Mouse (Mus musculus): Measurements from ENCODE around the gene Stxbp5l. TPM values are rescaled to one million over a fixed set of nuclear protein-coding genes. Genes with fewer than 3 reads are reported as not detected.
"Not testable (repeated sequence)": the region's sequence is repeated elsewhere in the genome, so short reads cannot be mapped to it uniquely, and the experiment has no call there.

Stxbp5l gene
- total and polyA plus RNA-seq, 3 experiments = 0.11 TPM; not detected in 2

DNA sequence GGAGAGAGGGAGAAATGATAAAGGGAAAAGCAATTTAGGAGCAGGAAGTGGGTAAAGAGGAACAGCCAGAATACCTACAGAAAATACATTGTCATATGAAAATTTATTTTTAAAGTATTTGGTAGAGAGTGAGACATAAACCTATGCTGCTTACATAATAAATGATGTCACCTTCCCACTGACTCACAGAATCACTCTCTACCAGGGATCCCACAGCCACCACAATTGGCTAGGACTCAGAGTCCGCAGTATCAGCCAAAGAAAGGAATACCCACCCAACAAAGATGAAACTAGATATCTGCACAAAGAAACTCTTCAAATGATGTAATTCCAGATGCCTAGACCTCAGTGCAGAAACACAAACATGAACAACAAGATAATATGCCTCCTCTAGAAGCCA, 12.0 kb downstream of the Stxbp5l start:
- H3K9me3 ChIP-seq (replicated peaks) = no peaks in the 10 kb centered on the region
- H3K27me3 ChIP-seq (ENCODE audit: insufficient read depth, low read length) = peaks cover 4% of the 10 kb centered on the region; the same call in 1 of the 2 replicates
- ATAC-seq (ENCODE audit: extremely low read depth, insufficient number of reproducible peaks, low FRiP score, poor library complexity, severe bottlenecking) (no peak), DNase-seq (ENCODE audit: low spot score) (no peak)
- H3K4me1 ChIP-seq (ENCODE audit: insufficient read depth, low read depth, low read length) = no peaks in the 10 kb centered on the region
- no peaks in the 10 kb centered on the region for H3K36me3 ChIP-seq (replicated peaks)
- no peak for TF ChIP-seq CTCF (IDR thresholded peaks at IDR 0.05; ENCODE audit: low read depth, low read length)
- TF ChIP-seq GATA1 (IDR thresholded peaks at IDR 0.05; ENCODE audit: borderline replicate concordance, low read length) = no peak
- TF ChIP-seq POLR2AphosphoS5 (IDR thresholded peaks at IDR 0.05; ENCODE audit: insufficient replicate concordance, low read depth, low read length) = no peak
- no peak for TF ChIP-seq TAL1 (conservative IDR thresholded peaks at IDR 0.05; ENCODE audit: low read depth, low read length)
- TF ChIP-seq GATA2 (IDR thresholded peaks at IDR 0.05; ENCODE audit: borderline replicate concordance, low read depth, low read length) = no peak
- no peak overlapping the region for H3K4me3 ChIP-seq (ENCODE audit: low read depth, low read length)

DNA sequence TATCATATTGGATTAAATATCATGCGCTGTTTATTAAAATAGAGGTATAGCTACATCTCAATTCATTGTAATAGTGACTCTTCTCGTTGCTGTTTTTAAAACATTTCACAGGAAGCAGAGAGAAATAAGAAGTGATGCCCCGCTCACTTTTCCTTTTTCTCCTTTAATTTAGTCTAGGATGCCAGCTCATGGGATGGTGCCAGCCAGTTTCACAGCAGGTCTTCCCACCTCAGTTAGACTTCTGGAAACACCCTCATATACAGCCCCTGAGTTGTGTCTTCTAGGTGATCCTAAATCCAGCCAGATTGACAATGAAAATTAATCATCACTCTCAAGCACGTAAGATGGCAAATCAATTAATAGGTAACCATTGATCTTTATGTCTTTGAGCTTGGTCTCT, 17.3 kb downstream of the Stxbp5l start:
- no peaks in the 10 kb centered on the region for H3K4me1 ChIP-seq (ENCODE audit: insufficient read depth, low read depth, low read length)
- H3K27me3 ChIP-seq (ENCODE audit: insufficient read depth, low read length) = no peaks in the 10 kb centered on the region
- ATAC-seq (ENCODE audit: extremely low read depth, insufficient number of reproducible peaks, low FRiP score, poor library complexity, severe bottlenecking) (no peak), DNase-seq (ENCODE audit: low spot score) (no peak)
- no peaks in the 10 kb centered on the region for H3K9me3 ChIP-seq (replicated peaks)
- no peaks in the 10 kb centered on the region for H3K36me3 ChIP-seq (replicated peaks)
- no peak for TF ChIP-seq GATA1 (IDR thresholded peaks at IDR 0.05; ENCODE audit: borderline replicate concordance, low read length)
- TF ChIP-seq TAL1 (conservative IDR thresholded peaks at IDR 0.05; ENCODE audit: low read depth, low read length) = no peak
- TF ChIP-seq CTCF (IDR thresholded peaks at IDR 0.05; ENCODE audit: low read depth, low read length) = no peak
- no peak for TF ChIP-seq POLR2AphosphoS5 (IDR thresholded peaks at IDR 0.05; ENCODE audit: insufficient replicate concordance, low read depth, low read length)
- no peak for TF ChIP-seq GATA2 (IDR thresholded peaks at IDR 0.05; ENCODE audit: borderline replicate concordance, low read depth, low read length)
- no peak overlapping the region for H3K4me3 ChIP-seq (ENCODE audit: low read depth, low read length)

DNA sequence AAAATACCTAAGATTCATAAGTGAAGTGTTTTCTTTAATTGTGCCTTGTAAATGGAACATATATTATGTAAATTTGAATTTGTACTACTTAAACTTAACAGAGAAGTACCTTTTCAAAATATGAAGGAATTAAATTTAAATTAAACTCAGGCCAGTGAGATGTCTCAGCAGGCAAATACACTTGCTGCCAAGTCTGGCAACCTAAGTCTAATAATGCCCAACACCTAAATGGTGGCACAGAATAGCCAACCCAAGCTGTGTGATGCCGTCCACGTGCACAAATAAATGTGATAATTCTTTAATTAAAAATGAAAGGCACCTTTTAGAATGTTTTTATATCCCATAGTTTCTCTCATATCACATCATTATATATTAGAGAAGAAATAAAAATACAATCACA, 20.8 kb downstream of the Stxbp5l start:
- TF ChIP-seq GATA2 (IDR thresholded peaks at IDR 0.05; ENCODE audit: borderline replicate concordance, low read depth, low read length) (no peak), TAL1 (conservative IDR thresholded peaks at IDR 0.05; ENCODE audit: low read depth, low read length) (no peak), POLR2AphosphoS5 (IDR thresholded peaks at IDR 0.05; ENCODE audit: insufficient replicate concordance, low read depth, low read length) (no peak), GATA1 (IDR thresholded peaks at IDR 0.05; ENCODE audit: borderline replicate concordance, low read length) (no peak), CTCF (IDR thresholded peaks at IDR 0.05; ENCODE audit: low read depth, low read length) (no peak)
- no peak for ATAC-seq (ENCODE audit: extremely low read depth, insufficient number of reproducible peaks, low FRiP score, poor library complexity, severe bottlenecking)

DNA sequence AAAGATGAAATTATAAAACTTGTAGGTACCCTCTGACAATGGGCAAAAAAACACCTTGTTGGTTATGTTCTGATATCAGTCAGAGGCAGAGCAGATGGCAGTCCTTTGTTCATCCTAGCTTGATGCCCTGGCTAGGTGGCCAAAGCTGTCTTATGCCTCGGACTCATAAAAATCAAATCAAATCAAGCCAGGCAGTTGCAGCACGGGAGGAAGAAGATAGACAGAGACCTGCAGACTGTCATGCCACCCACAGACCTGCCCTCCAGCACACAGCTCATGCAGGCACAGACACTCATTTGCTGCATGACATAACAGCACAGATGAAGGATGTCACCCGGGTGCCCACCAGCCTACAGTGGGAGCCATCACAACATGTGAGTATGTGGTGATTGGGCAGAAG, 29.1 kb downstream of the Stxbp5l start:
- Histone ChIP-seq H3K4me1 (ENCODE audit: insufficient read depth, low read depth, low read length) (no peaks in the 10 kb centered on the region), H3K4me3 (ENCODE audit: low read depth, low read length) (no peak overlapping the region), H3K9me3 (replicated peaks) (no peaks in the 10 kb centered on the region), H3K27me3 (ENCODE audit: insufficient read depth, low read length) (peaks cover 12% of the 10 kb centered on the region; the same call in 1 of the 2 replicates), H3K36me3 (replicated peaks) (no peaks in the 10 kb centered on the region)
- no peak for TF ChIP-seq GATA1 (IDR thresholded peaks at IDR 0.05; ENCODE audit: borderline replicate concordance, low read length)
- no peak for TF ChIP-seq GATA2 (IDR thresholded peaks at IDR 0.05; ENCODE audit: borderline replicate concordance, low read depth, low read length)
- TF ChIP-seq CTCF (IDR thresholded peaks at IDR 0.05; ENCODE audit: low read depth, low read length) = no peak
- no peak for TF ChIP-seq POLR2AphosphoS5 (IDR thresholded peaks at IDR 0.05; ENCODE audit: insufficient replicate concordance, low read depth, low read length)
- no peak for TF ChIP-seq TAL1 (conservative IDR thresholded peaks at IDR 0.05; ENCODE audit: low read depth, low read length)
- DNase-seq (ENCODE audit: low spot score) (no peak), ATAC-seq (ENCODE audit: extremely low read depth, insufficient number of reproducible peaks, low FRiP score, poor library complexity, severe bottlenecking) (no peak)

More for the DNA sequence above, 20.8 kb downstream of the Stxbp5l start:
- no peak for DNase-seq (ENCODE audit: low spot score)
- Histone ChIP-seq H3K36me3 (replicated peaks) (no peaks in the 10 kb centered on the region), H3K27me3 (ENCODE audit: insufficient read depth, low read length) (0 out of 2 replicates have a peak, but pooled peaks cover 2% of the 10 kb centered on the region), H3K9me3 (replicated peaks) (no peaks in the 10 kb centered on the region), H3K4me1 (ENCODE audit: insufficient read depth, low read depth, low read length) (no peaks in the 10 kb centered on the region), H3K4me3 (ENCODE audit: low read depth, low read length) (no peak overlapping the region)

DNA sequence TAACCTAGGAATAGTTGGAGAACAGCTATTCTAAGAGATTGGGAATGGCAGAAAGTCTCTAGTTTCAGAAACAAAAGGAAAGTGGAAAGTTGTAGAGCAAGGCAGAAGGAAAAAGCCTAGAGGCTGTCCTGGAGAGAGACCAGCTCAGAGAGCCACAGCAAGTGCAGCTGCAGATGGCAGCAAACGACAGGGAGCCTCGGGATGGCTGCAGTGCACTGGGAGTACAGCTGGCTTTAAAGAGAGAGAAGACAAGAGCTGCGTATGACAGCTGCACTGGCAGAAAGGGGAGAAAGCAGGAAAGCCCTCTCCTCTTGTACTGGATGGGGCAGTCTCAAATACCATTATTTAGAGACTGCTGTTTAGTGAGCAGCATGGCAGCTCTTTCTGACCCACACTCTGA, 37.7 kb downstream of the Stxbp5l start:
- no peak for DNase-seq (ENCODE audit: low spot score)
- no peaks in the 10 kb centered on the region for H3K9me3 ChIP-seq (replicated peaks)
- no peaks in the 10 kb centered on the region for H3K36me3 ChIP-seq (replicated peaks)
- no peaks in the 10 kb centered on the region for H3K4me1 ChIP-seq (ENCODE audit: insufficient read depth, low read depth, low read length)
- H3K27me3 ChIP-seq (ENCODE audit: insufficient read depth, low read length) = no peaks in the 10 kb centered on the region; the same call in 1 of the 2 replicates
- TF ChIP-seq GATA1 (IDR thresholded peaks at IDR 0.05; ENCODE audit: borderline replicate concordance, low read length) (no peak), CTCF (IDR thresholded peaks at IDR 0.05; ENCODE audit: low read depth, low read length) (no peak), GATA2 (IDR thresholded peaks at IDR 0.05; ENCODE audit: borderline replicate concordance, low read depth, low read length) (no peak), POLR2AphosphoS5 (IDR thresholded peaks at IDR 0.05; ENCODE audit: insufficient replicate concordance, low read depth, low read length) (no peak), TAL1 (conservative IDR thresholded peaks at IDR 0.05; ENCODE audit: low read depth, low read length) (no peak)
- no peak overlapping the region for H3K4me3 ChIP-seq (ENCODE audit: low read depth, low read length)
- ATAC-seq (ENCODE audit: extremely low read depth, insufficient number of reproducible peaks, low FRiP score, poor library complexity, severe bottlenecking) = no peak

DNA sequence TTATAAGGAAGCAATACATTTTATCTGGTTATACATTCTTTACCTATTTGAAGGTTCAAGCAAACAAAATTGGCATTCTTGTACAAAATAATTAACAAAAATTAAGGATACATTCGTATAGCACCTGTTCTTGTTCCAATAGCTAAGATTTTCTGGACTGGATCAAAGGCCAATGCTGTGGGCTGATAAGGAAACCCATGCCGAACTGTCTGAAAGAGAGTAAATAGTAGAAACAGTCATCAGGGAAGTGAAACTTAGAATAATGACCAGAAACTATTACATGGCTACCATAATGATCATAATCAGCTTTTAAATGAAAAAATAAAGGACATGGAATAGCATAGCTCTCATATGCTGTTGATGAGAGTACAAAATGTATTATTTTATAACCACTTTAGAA, 39.8 kb downstream of the Stxbp5l start:
- Histone ChIP-seq H3K9me3 (replicated peaks) (no peaks in the 10 kb centered on the region), H3K36me3 (replicated peaks) (no peaks in the 10 kb centered on the region), H3K27me3 (ENCODE audit: insufficient read depth, low read length) (no peaks in the 10 kb centered on the region; the same call in 1 of the 2 replicates), H3K4me3 (ENCODE audit: low read depth, low read length) (no peak overlapping the region), H3K4me1 (ENCODE audit: insufficient read depth, low read depth, low read length) (no peaks in the 10 kb centered on the region)
- ATAC-seq (ENCODE audit: extremely low read depth, insufficient number of reproducible peaks, low FRiP score, poor library complexity, severe bottlenecking) (no peak), DNase-seq (ENCODE audit: low spot score) (no peak)
- TF ChIP-seq POLR2AphosphoS5 (IDR thresholded peaks at IDR 0.05; ENCODE audit: insufficient replicate concordance, low read depth, low read length) (no peak), GATA2 (IDR thresholded peaks at IDR 0.05; ENCODE audit: borderline replicate concordance, low read depth, low read length) (no peak), TAL1 (conservative IDR thresholded peaks at IDR 0.05; ENCODE audit: low read depth, low read length) (no peak), GATA1 (IDR thresholded peaks at IDR 0.05; ENCODE audit: borderline replicate concordance, low read length) (no peak), CTCF (IDR thresholded peaks at IDR 0.05; ENCODE audit: low read depth, low read length) (no peak)

DNA sequence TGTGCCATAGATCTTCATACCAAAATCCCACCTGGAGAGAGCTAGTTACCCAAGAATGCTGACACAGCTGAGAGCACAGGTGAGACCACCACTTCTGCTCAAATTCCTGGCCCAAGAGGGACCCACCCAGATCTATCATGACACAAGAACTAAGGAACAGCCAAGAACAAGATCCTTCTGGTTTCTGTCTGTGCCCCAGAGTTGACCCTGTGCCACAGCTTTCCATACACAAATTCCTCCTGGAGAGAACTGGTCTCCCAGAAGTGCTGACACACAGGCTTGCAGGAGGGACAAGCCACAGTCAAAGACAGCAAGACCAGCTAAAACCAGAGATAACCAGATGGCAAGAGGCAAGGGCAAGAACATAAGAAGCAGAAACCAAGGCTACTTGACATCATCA, 43.3 kb downstream of the Stxbp5l start:
- H3K36me3 ChIP-seq (replicated peaks); H3K4me1 ChIP-seq (ENCODE audit: insufficient read depth, low read depth, low read length); H3K9me3 ChIP-seq (replicated peaks); H3K4me3 ChIP-seq (ENCODE audit: low read depth, low read length); H3K27me3 ChIP-seq (ENCODE audit: insufficient read depth, low read length); DNase-seq (ENCODE audit: low spot score); ATAC-seq (ENCODE audit: extremely low read depth, insufficient number of reproducible peaks, low FRiP score, poor library complexity, severe bottlenecking): not testable (repeated sequence)

Data from G1E (cell line).